Mouse (Mus musculus) midbrain, embryonic 11.5 days (tissue): ENCODE results near the gene Cyp27b1. TPM values are rescaled to one million over a fixed set of nuclear protein-coding genes. Genes with fewer than 3 reads are reported as not detected.

ENCODE experiments used
- ATAC-seq: fragments of 200-750 bp; cut with Nextera tagmentation; 2 replicates; pipeline ENCODE4 v1.8.0; 2017; ENCODE audit warnings: moderate TSS enrichment, moderate library complexity; ENCODE audit not compliant: low FRiP score
- DNase-seq: peaks from one replicate; pipeline ENCODE4 v3.0.0; 2015; ENCODE audit warnings: low spot score; ENCODE audit errors: missing footprints
- H3K27ac ChIP-seq: fragments of 300-500 bp; sonication (generic); 2 replicates; pipeline ENCODE4 v1.5.1; 2014; ENCODE audit warnings: low read depth, low read length
- H3K27me3 ChIP-seq: fragments of 300-500 bp; sonication (generic); 2 replicates; pipeline ENCODE4 v1.6.1; 2014; ENCODE audit warnings: mild to moderate bottlenecking, low read length, moderate library complexity, mixed read lengths; ENCODE audit not compliant: control insufficient read depth, insufficient read depth
- H3K36me3 ChIP-seq: fragments of 300-500 bp; sonication (generic); 2 replicates; pipeline ENCODE4 v1.6.1; 2014; ENCODE audit warnings: mild to moderate bottlenecking, low read length, moderate library complexity, mixed read lengths; ENCODE audit not compliant: control insufficient read depth, insufficient read depth
- H3K4me1 ChIP-seq: fragments of 300-500 bp; sonication (generic); 2 replicates; pipeline ENCODE4 v1.6.1; 2014; ENCODE audit warnings: low read length; ENCODE audit not compliant: control insufficient read depth, insufficient read depth
- H3K4me2 ChIP-seq: fragments of 300-500 bp; sonication (generic); 2 replicates; pipeline ENCODE4 v1.6.1; 2014; ENCODE audit warnings: mild to moderate bottlenecking, moderate library complexity
- H3K4me3 ChIP-seq: fragments of 300-500 bp; sonication (generic); 2 replicates; pipeline ENCODE4 v1.5.1; 2014; ENCODE audit warnings: low read depth, low read length
- H3K9ac ChIP-seq: fragments of 300-500 bp; sonication (generic); 2 replicates; pipeline ENCODE4 v1.6.1; 2014; ENCODE audit warnings: low read length
- H3K9me3 ChIP-seq: fragments of 300-500 bp; sonication (generic); 2 replicates; pipeline ENCODE4 v1.6.1; 2016; ENCODE audit warnings: low read length; ENCODE audit not compliant: control insufficient read depth
- WGBS: fragments of 180-500 bp; shearing (Covaris S2); extraction: QIAGEN DNeasy Blood & Tissue Kit; methylation state at CpG from one replicate; pipeline ENCODE4 v1.1.7; 2014; 5-methylcytosine and 5-hydroxymethylcytosine counted together
- polyA plus RNA-seq: library from polyadenylated mRNA; unstranded; fragments of >200 nt; fragmentation: Nextera tagmentation; extraction: Ambion mirVana; gene quantifications from 2 replicates; pipeline ENCODE4 v1.2.1, GENCODE M21; 2014

The Cyp27b1 gene
- polyA plus RNA-seq, 1 experiment from 2014 or later, result not detected

- Histone ChIP-seq H3K9ac (peak overlapping the region; percentile 75), H3K4me3 (peak overlapping the region; percentile 68), H3K27me3 (peaks cover 38% of the 10 kb centered on the region), H3K4me1 (peaks cover 36% of the 10 kb centered on the region), H3K27ac (peak overlapping the region; percentile 25; the same call in 1 of the 2 replicates), H3K36me3 (no peaks in the 10 kb centered on the region), H3K4me2 (peak overlapping the region; percentile 100), H3K9me3 (no peaks in the 10 kb centered on the region)
- under 1% methylated on average over 33 of the region's 49 CpGs for WGBS
- DNase-seq, result peak; percentile 95
- ATAC-seq, result peak; percentile 77
Observed at GRCm38 (mm10) chr10:127078677-127079575, 30.9 kb downstream of the Cyp27b1 start.

GRCm38 (mm10) chr10:127079665-127080391 is 31.8 kb downstream of the Cyp27b1 start:
- Histone ChIP-seq H3K4me3 (peak overlapping the region; percentile 68), H3K4me2 (peak overlapping the region; percentile 100), H3K27me3 (peaks cover 38% of the 10 kb centered on the region), H3K4me1 (peaks cover 36% of the 10 kb centered on the region), H3K36me3 (no peaks in the 10 kb centered on the region), H3K9ac (peak overlapping the region; percentile 75), H3K9me3 (no peaks in the 10 kb centered on the region), H3K27ac (no peak overlapping the region; the same call in 1 of the 2 replicates)
- peak; percentile 16 for ATAC-seq
- peak; percentile 91 for DNase-seq
- under 1% methylated on average over 52 of the region's 70 CpGs for WGBS

- Histone ChIP-seq H3K4me2 (peak overlapping the region; percentile 100), H3K4me3 (peak overlapping the region; percentile 68), H3K9ac (peak overlapping the region; percentile 41), H3K4me1 (peaks cover 36% of the 10 kb centered on the region), H3K27ac (no peak overlapping the region), H3K9me3 (no peaks in the 10 kb centered on the region), H3K36me3 (no peaks in the 10 kb centered on the region), H3K27me3 (peaks cover 40% of the 10 kb centered on the region)
- WGBS, result 3% methylated on average over 48 of the region's 48 CpGs
- peak; percentile 93 for DNase-seq
- ATAC-seq, result no peak
Observed at GRCm38 (mm10) chr10:127080901-127081780, 33.1 kb downstream of the Cyp27b1 start.

- Histone ChIP-seq H3K36me3 (no peaks in the 10 kb centered on the region), H3K4me3 (no peak overlapping the region), H3K9me3 (no peaks in the 10 kb centered on the region), H3K9ac (no peak overlapping the region), H3K4me2 (peak overlapping the region; percentile 100), H3K27ac (no peak overlapping the region), H3K4me1 (peaks cover 36% of the 10 kb centered on the region), H3K27me3 (peaks cover 40% of the 10 kb centered on the region)
- DNase-seq (peak; percentile 93), ATAC-seq (no peak)
- 26% methylated on average over 8 of the region's 8 CpGs for WGBS
Observed at GRCm38 (mm10) chr10:127081996-127082620, 34.1 kb downstream of the Cyp27b1 start.

- DNase-seq (peak; percentile 82), ATAC-seq (no peak)
- WGBS, result 23% methylated on average over 8 of the region's 8 CpGs
- H3K9me3 ChIP-seq, result no peaks in the 10 kb centered on the region
- no peak overlapping the region for H3K9ac ChIP-seq
- no peak overlapping the region for H3K4me2 ChIP-seq
- H3K27ac ChIP-seq, result no peak overlapping the region
- no peak overlapping the region for H3K4me3 ChIP-seq
- no peaks in the 10 kb centered on the region for H3K36me3 ChIP-seq
- H3K4me1 ChIP-seq, result peaks cover 28% of the 10 kb centered on the region
- peaks cover 40% of the 10 kb centered on the region for H3K27me3 ChIP-seq
Observed at GRCm38 (mm10) chr10:127083292-127083914, 35.4 kb downstream of the Cyp27b1 start.

GRCm38 (mm10) chr10:127083915-127084306 is 35.9 kb downstream of the Cyp27b1 start:
- no peak for ATAC-seq
- no peak overlapping the region for H3K4me3 ChIP-seq
- peaks cover 41% of the 10 kb centered on the region for H3K27me3 ChIP-seq
- H3K9me3 ChIP-seq, result no peaks in the 10 kb centered on the region
- no peak for DNase-seq
- H3K4me1 ChIP-seq, result peaks cover 27% of the 10 kb centered on the region
- no peak overlapping the region for H3K4me2 ChIP-seq
- no peak overlapping the region for H3K27ac ChIP-seq
- no peak overlapping the region for H3K9ac ChIP-seq
- H3K36me3 ChIP-seq, result no peaks in the 10 kb centered on the region
- WGBS, result 62% methylated on average over 5 of the region's 5 CpGs

- Histone ChIP-seq H3K27ac (no peak overlapping the region), H3K27me3 (peaks cover 43% of the 10 kb centered on the region), H3K9me3 (no peaks in the 10 kb centered on the region), H3K4me3 (no peak overlapping the region), H3K4me2 (no peak overlapping the region), H3K4me1 (peaks cover 24% of the 10 kb centered on the region), H3K36me3 (no peaks in the 10 kb centered on the region), H3K9ac (no peak overlapping the region)
- ATAC-seq (no peak), DNase-seq (peak; percentile 82)
- 85% methylated on average over 9 of the region's 9 CpGs for WGBS
Observed at GRCm38 (mm10) chr10:127085052-127085451, 37.0 kb downstream of the Cyp27b1 start.

- no peaks in the 10 kb centered on the region for H3K36me3 ChIP-seq
- H3K4me2 ChIP-seq, result no peak overlapping the region
- peaks cover 43% of the 10 kb centered on the region for H3K27me3 ChIP-seq
- H3K9ac ChIP-seq, result no peak overlapping the region
- no peak overlapping the region for H3K27ac ChIP-seq
- ATAC-seq (no peak), DNase-seq (no peak)
- no peaks in the 10 kb centered on the region for H3K9me3 ChIP-seq
- H3K4me3 ChIP-seq, result no peak overlapping the region
- H3K4me1 ChIP-seq, result peaks cover 20% of the 10 kb centered on the region
- 80% methylated on average over 6 of the region's 6 CpGs for WGBS
Observed at GRCm38 (mm10) chr10:127085633-127086032, 37.6 kb downstream of the Cyp27b1 start.
